Mouse (Mus musculus): ENCODE results near the gene Gm36028.

- no peak for TF ChIP-seq POLR2A (IDR thresholded peaks at IDR 0.05; ENCODE audit: insufficient read length, low read depth)
- TF ChIP-seq SRF (IDR thresholded peaks at IDR 0.05; ENCODE audit: control insufficient read depth, insufficient read length, low read depth), result no peak
- no peak for TF ChIP-seq USF1 (IDR thresholded peaks at IDR 0.05; ENCODE audit: low read depth)
- no peak for TF ChIP-seq MAX (IDR thresholded peaks at IDR 0.05; ENCODE audit: low read depth)
- no peak for TF ChIP-seq REST (IDR thresholded peaks at IDR 0.05; ENCODE audit: insufficient read depth, insufficient read length)
- TF ChIP-seq E2F4 (IDR thresholded peaks at IDR 0.05; ENCODE audit: insufficient read depth), result no peak
- TF ChIP-seq MYOD1 (IDR thresholded peaks at IDR 0.05; ENCODE audit: control insufficient read depth in 1 of 3, insufficient read length in 2 of 3, low read depth in 2 of 3), result no peak
- no peak for TF ChIP-seq POLR2AphosphoS2 (IDR thresholded peaks at IDR 0.05; ENCODE audit: insufficient read length, low read depth)
- no peak for TF ChIP-seq TCF3 (IDR thresholded peaks at IDR 0.05; ENCODE audit: insufficient read length, low read depth)
Observed at GRCm38 (mm10) chr16:37898790-37899189, 37.8 kb upstream of the Gm36028 start.
